Mouse (Mus musculus) brain, adult 2 months (tissue): ENCODE data around the gene AW011738.

Experiments
- DNase-seq: peaks from one replicate; pipeline ENCODE4 v3.0.0; 2011; ENCODE audit warnings: low read depth, low spot score

Gene AW011738

GRCm38 (mm10) chr4:156236651-156237447, 33.7 kb downstream of the AW011738 start:
- no peak for DNase-seq

GRCm38 (mm10) chr4:156249567-156249966, 46.5 kb downstream of the AW011738 start:
- no peak for DNase-seq

- no peak for DNase-seq
Observed at GRCm38 (mm10) chr4:156251081-156251480, 48.0 kb downstream of the AW011738 start.

GRCm38 (mm10) chr4:156252140-156252539, 49.0 kb downstream of the AW011738 start:
- DNase-seq: no peak

GRCm38 (mm10) chr4:156252619-156253018, 49.5 kb downstream of the AW011738 start:
- no peak for DNase-seq

DNA sequence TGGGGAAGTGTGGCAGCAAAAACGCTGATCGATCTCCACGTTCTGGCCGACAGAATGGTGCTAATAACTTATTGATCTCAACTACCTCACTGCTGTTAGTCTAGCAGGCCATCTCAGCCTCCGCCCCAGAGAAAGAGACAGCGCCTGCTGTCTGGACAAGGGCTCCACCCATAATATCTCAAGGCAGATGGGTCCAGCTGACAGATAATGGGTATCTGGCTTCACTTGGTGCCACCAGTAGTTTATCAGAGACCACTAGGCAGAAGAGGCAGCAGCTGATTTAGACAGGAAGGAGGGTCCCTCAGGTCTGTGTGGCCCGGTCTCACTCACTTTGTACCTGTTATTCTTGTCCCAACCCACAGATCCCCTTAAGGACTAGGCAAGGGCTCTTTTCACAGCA, 49.9 kb downstream of the AW011738 start:
- DNase-seq: no peak

DNA sequence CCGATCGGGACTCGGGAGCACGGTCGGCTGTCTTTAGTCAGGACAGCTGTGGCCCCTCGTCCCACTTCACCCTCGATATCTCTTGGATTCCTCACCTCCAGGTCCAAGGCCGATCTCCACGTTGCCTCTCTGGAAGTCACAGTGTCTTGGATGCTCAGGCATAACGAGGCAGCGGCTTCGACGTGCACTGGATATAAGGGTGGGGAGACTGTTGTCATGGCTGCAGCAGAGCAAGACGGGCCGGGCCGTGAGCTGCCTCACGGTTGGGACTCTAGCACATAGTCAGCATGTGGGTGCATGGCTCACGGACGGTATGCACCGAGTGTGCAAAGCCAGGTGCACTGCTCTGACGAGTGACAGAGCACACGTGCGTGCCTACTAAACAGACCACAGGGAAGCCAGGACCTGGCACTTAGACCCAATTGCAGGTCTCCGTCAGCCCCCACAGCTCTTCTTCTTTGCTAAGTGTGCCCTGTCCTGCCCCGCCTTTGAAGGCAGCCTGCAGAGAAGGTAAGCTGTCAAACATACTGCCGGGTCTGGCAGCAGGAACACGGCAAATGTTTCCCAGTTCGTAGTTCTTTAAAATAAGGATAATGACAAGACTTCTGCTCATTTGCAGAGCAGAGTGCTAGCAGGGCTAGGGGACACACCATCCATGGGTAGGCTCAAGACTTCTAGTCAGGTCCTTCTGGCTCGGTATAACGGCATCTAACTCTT, 51.4 kb downstream of the AW011738 start:
- DNase-seq: peak; percentile 31
